Mouse (Mus musculus) embryonic facial prominence, embryonic 12.5 days (tissue): ENCODE data around the gene Ttc28. TPM values are rescaled to one million over a fixed set of nuclear protein-coding genes. Genes with fewer than 3 reads are reported as not detected.

Source experiments
- ATAC-seq: fragments of 200-750 bp; cut with Nextera tagmentation; 2 replicates; pipeline ENCODE4 v1.8.0; 2017; ENCODE audit not compliant: insufficient number of reproducible peaks, insufficient read depth, low FRiP score, low TSS enrichment
- H3K27ac ChIP-seq: fragments of 300-500 bp; sonication (generic); 2 replicates; pipeline ENCODE4 v1.5.1; 2016; ENCODE audit warnings: mild to moderate bottlenecking
- H3K27me3 ChIP-seq: fragments of 300-500 bp; sonication (generic); 2 replicates; pipeline ENCODE4 v1.6.1; 2016; ENCODE audit warnings: mild to moderate bottlenecking, moderate library complexity
- H3K36me3 ChIP-seq: fragments of 300-500 bp; sonication (generic); 2 replicates; pipeline ENCODE4 v1.6.1; 2016; ENCODE audit warnings: mild to moderate bottlenecking
- H3K4me1 ChIP-seq: fragments of 300-500 bp; sonication (generic); 2 replicates; pipeline ENCODE4 v1.6.1; 2016
- H3K4me2 ChIP-seq: fragments of 300-500 bp; sonication (generic); replicated peaks from 2 replicates; pipeline ENCODE4 v1.6.1; 2016; ENCODE audit warnings: mild to moderate bottlenecking, moderate library complexity
- H3K4me3 ChIP-seq: fragments of 300-500 bp; sonication (generic); 2 replicates; pipeline ENCODE4 v1.5.1; 2016; ENCODE audit warnings: mild to moderate bottlenecking
- H3K9ac ChIP-seq: fragments of 300-500 bp; sonication (generic); 2 replicates; pipeline ENCODE4 v1.6.1; 2016; ENCODE audit warnings: mild to moderate bottlenecking, moderate library complexity
- H3K9me3 ChIP-seq: fragments of 300-500 bp; sonication (generic); 2 replicates; pipeline ENCODE4 v1.6.1; 2016; ENCODE audit warnings: mild to moderate bottlenecking, moderate library complexity
- WGBS: fragments of 180-500 bp; shearing (Covaris S2); methylation state at CpG from one replicate; pipeline ENCODE4 v1.1.7; 2016; 5-methylcytosine and 5-hydroxymethylcytosine counted together
- polyA plus RNA-seq: library from polyadenylated mRNA; unstranded; fragments of >200 nt; fragmentation: Nextera tagmentation; extraction: Ambion mirVana; gene quantifications from 2 replicates; pipeline ENCODE4 v1.2.1, GENCODE M21; 2016

Ttc28 gene
- polyA plus RNA-seq, 1 experiment from 2014 or later: 21.2 TPM

GRCm38 (mm10) chr5:111207924-111208659 is 328.5 kb downstream of the Ttc28 start:
- Histone ChIP-seq H3K9ac (no peak overlapping the region), H3K9me3 (no peaks in the 10 kb centered on the region), H3K27me3 (no peaks in the 10 kb centered on the region), H3K4me2 (no peak overlapping the region), H3K4me1 (peaks cover 37% of the 10 kb centered on the region), H3K36me3 (no peaks in the 10 kb centered on the region), H3K27ac (no peak overlapping the region), H3K4me3 (no peak overlapping the region)
- WGBS: 52% methylated on average over 8 of the region's 8 CpGs
- 0 out of 2 replicates have a peak, but pooled peaks have one; percentile 42 for ATAC-seq

GRCm38 (mm10) chr5:111208660-111208969 is 329.0 kb downstream of the Ttc28 start:
- WGBS: 43% methylated on average over 5 of the region's 5 CpGs
- Histone ChIP-seq H3K27me3 (no peaks in the 10 kb centered on the region), H3K36me3 (no peaks in the 10 kb centered on the region), H3K9me3 (no peaks in the 10 kb centered on the region), H3K4me1 (peaks cover 42% of the 10 kb centered on the region), H3K4me2 (no peak overlapping the region), H3K9ac (no peak overlapping the region), H3K27ac (no peak overlapping the region), H3K4me3 (no peak overlapping the region)
- no peak for ATAC-seq

- 56% methylated on average over 8 of the region's 8 CpGs for WGBS
- Histone ChIP-seq H3K27ac (peak overlapping the region; percentile 6; the same call in 1 of the 2 replicates), H3K36me3 (no peaks in the 10 kb centered on the region), H3K4me3 (no peak overlapping the region), H3K27me3 (no peaks in the 10 kb centered on the region), H3K4me1 (peaks cover 50% of the 10 kb centered on the region), H3K4me2 (no peak overlapping the region), H3K9ac (no peak overlapping the region), H3K9me3 (no peaks in the 10 kb centered on the region)
- ATAC-seq: no peak
These were observed 334.4 kb downstream of the Ttc28 start for GRCm38 (mm10) chr5:111213935-111214450.

GRCm38 (mm10) chr5:111214890-111215289 is 335.3 kb downstream of the Ttc28 start:
- H3K4me1 ChIP-seq: peaks cover 51% of the 10 kb centered on the region
- ATAC-seq: no peak
- no peaks in the 10 kb centered on the region for H3K9me3 ChIP-seq
- H3K27me3 ChIP-seq: no peaks in the 10 kb centered on the region
- no peaks in the 10 kb centered on the region for H3K36me3 ChIP-seq
- H3K9ac ChIP-seq: no peak overlapping the region
- no peak overlapping the region for H3K4me2 ChIP-seq
- H3K27ac ChIP-seq: no peak overlapping the region
- 62% methylated on average over 13 of the region's 13 CpGs for WGBS
- H3K4me3 ChIP-seq: no peak overlapping the region

GRCm38 (mm10) chr5:111215722-111216121 is 336.1 kb downstream of the Ttc28 start:
- H3K9ac ChIP-seq: no peak overlapping the region
- WGBS: 42% methylated on average over 11 of the region's 11 CpGs
- H3K9me3 ChIP-seq: no peaks in the 10 kb centered on the region
- ATAC-seq: no peak
- no peak overlapping the region for H3K4me2 ChIP-seq
- no peak overlapping the region for H3K4me3 ChIP-seq
- no peaks in the 10 kb centered on the region for H3K27me3 ChIP-seq
- H3K27ac ChIP-seq: no peak overlapping the region
- no peaks in the 10 kb centered on the region for H3K36me3 ChIP-seq
- H3K4me1 ChIP-seq: peaks cover 60% of the 10 kb centered on the region

- no peaks in the 10 kb centered on the region for H3K9me3 ChIP-seq
- no peak overlapping the region for H3K4me2 ChIP-seq
- H3K4me3 ChIP-seq: no peak overlapping the region
- no peak overlapping the region for H3K9ac ChIP-seq
- H3K4me1 ChIP-seq: peaks cover 64% of the 10 kb centered on the region
- no peak overlapping the region; the same call in 1 of the 2 replicates for H3K27ac ChIP-seq
- H3K27me3 ChIP-seq: no peaks in the 10 kb centered on the region
- no peaks in the 10 kb centered on the region for H3K36me3 ChIP-seq
- ATAC-seq: no peak
- WGBS: 72% methylated on average over 9 of the region's 9 CpGs
These were observed 336.6 kb downstream of the Ttc28 start for GRCm38 (mm10) chr5:111216166-111216565.

GRCm38 (mm10) chr5:111217447-111218110 is 338.0 kb downstream of the Ttc28 start:
- no peak overlapping the region for H3K4me2 ChIP-seq
- no peak overlapping the region for H3K9ac ChIP-seq
- H3K27ac ChIP-seq: no peak overlapping the region
- H3K27me3 ChIP-seq: no peaks in the 10 kb centered on the region
- no peak for ATAC-seq
- no peaks in the 10 kb centered on the region for H3K36me3 ChIP-seq
- 66% methylated on average over 18 of the region's 18 CpGs for WGBS
- peaks cover 66% of the 10 kb centered on the region for H3K4me1 ChIP-seq
- no peak overlapping the region for H3K4me3 ChIP-seq
- no peaks in the 10 kb centered on the region for H3K9me3 ChIP-seq

GRCm38 (mm10) chr5:111218111-111218891 is 338.7 kb downstream of the Ttc28 start:
- Histone ChIP-seq H3K36me3 (peaks cover 4% of the 10 kb centered on the region), H3K4me3 (no peak overlapping the region), H3K27me3 (no peaks in the 10 kb centered on the region), H3K4me2 (no peak overlapping the region), H3K4me1 (peaks cover 62% of the 10 kb centered on the region), H3K9me3 (no peaks in the 10 kb centered on the region), H3K27ac (no peak overlapping the region), H3K9ac (no peak overlapping the region)
- no peak for ATAC-seq
- WGBS: 52% methylated on average over 6 of the region's 6 CpGs

- Histone ChIP-seq H3K9ac (no peak overlapping the region), H3K27ac (no peak overlapping the region), H3K36me3 (peaks cover 10% of the 10 kb centered on the region), H3K4me3 (no peak overlapping the region), H3K4me1 (peaks cover 55% of the 10 kb centered on the region), H3K27me3 (no peaks in the 10 kb centered on the region), H3K4me2 (no peak overlapping the region), H3K9me3 (no peaks in the 10 kb centered on the region)
- no peak for ATAC-seq
- WGBS: 79% methylated on average over 5 of the region's 5 CpGs
These were observed 339.4 kb downstream of the Ttc28 start for GRCm38 (mm10) chr5:111218998-111219397.

GRCm38 (mm10) chr5:111220679-111221380 is 341.2 kb downstream of the Ttc28 start:
- Histone ChIP-seq H3K9ac (no peak overlapping the region; the same call in 1 of the 2 replicates), H3K9me3 (no peaks in the 10 kb centered on the region), H3K36me3 (peaks cover 27% of the 10 kb centered on the region), H3K27me3 (no peaks in the 10 kb centered on the region), H3K4me1 (peaks cover 39% of the 10 kb centered on the region), H3K4me3 (no peak overlapping the region), H3K4me2 (no peak overlapping the region), H3K27ac (peak overlapping the region; percentile 66)
- no peak for ATAC-seq
- whole genome bisulfite sequencing: 44% methylated on average over 16 of the region's 16 CpGs

- 44% methylated on average over 11 of the region's 11 CpGs for WGBS
- Histone ChIP-seq H3K4me2 (no peak overlapping the region), H3K4me1 (peaks cover 36% of the 10 kb centered on the region)
These were observed 343.2 kb downstream of the Ttc28 start for GRCm38 (mm10) chr5:111222820-111223219.

More at GRCm38 (mm10) chr5:111222820-111223219, 343.2 kb downstream of the Ttc28 start:
- H3K9ac ChIP-seq: no peak overlapping the region
- H3K27me3 ChIP-seq: no peaks in the 10 kb centered on the region
- H3K27ac ChIP-seq: no peak overlapping the region
- no peak for ATAC-seq
- peaks cover 33% of the 10 kb centered on the region for H3K36me3 ChIP-seq
- no peaks in the 10 kb centered on the region for H3K9me3 ChIP-seq
- H3K4me3 ChIP-seq: no peak overlapping the region
